Mouse (Mus musculus) hindbrain, embryonic 11.5 days (tissue): ENCODE results near the gene Gnat1. TPM values are rescaled to one million over a fixed set of nuclear protein-coding genes. Genes with fewer than 3 reads are reported as not detected.
A peak's percentile ranks its signal among the peaks of the same experiment; 100 is the strongest.

Experiments
- ATAC-seq: fragments of 200-750 bp; cut with Nextera tagmentation; 2 replicates; pipeline ENCODE4 v1.8.0; 2017; ENCODE audit warnings: mild to moderate bottlenecking, moderate TSS enrichment, moderate library complexity; ENCODE audit not compliant: low FRiP score
- DNase-seq: peaks from one replicate; pipeline ENCODE4 v3.0.0-alpha.2; 2015; ENCODE audit warnings: low spot score
- H3K27ac ChIP-seq: fragments of 300-500 bp; sonication (generic); 2 replicates; pipeline ENCODE4 v1.5.1; 2014; ENCODE audit warnings: mild to moderate bottlenecking, low read depth, low read length
- H3K27me3 ChIP-seq: fragments of 300-500 bp; sonication (generic); 2 replicates; pipeline ENCODE4 v1.6.1; 2014; ENCODE audit warnings: mild to moderate bottlenecking, low read length, moderate library complexity, mixed read lengths; ENCODE audit not compliant: control insufficient read depth, insufficient read depth
- H3K36me3 ChIP-seq: fragments of 300-500 bp; sonication (generic); 2 replicates; pipeline ENCODE4 v1.6.1; 2014; ENCODE audit warnings: mild to moderate bottlenecking, low read length, moderate library complexity, mixed read lengths; ENCODE audit not compliant: control insufficient read depth, insufficient read depth
- H3K4me1 ChIP-seq: fragments of 300-500 bp; sonication (generic); replicated peaks from 2 replicates; pipeline ENCODE4 v1.6.1; 2014; ENCODE audit warnings: low read length, mixed read lengths; ENCODE audit not compliant: control insufficient read depth, insufficient read depth
- H3K4me2 ChIP-seq: fragments of 300-500 bp; sonication (generic); replicated peaks from 2 replicates; pipeline ENCODE4 v1.6.1; 2014; ENCODE audit warnings: mild to moderate bottlenecking, low read depth, low read length
- H3K4me3 ChIP-seq: fragments of 300-500 bp; sonication (generic); 2 replicates; pipeline ENCODE4 v1.5.1; 2014; ENCODE audit warnings: low read depth, low read length
- H3K9ac ChIP-seq: fragments of 300-500 bp; sonication (generic); 2 replicates; pipeline ENCODE4 v1.6.1; 2014; ENCODE audit warnings: low read depth, low read length
- H3K9me3 ChIP-seq: fragments of 300-500 bp; sonication (generic); 2 replicates; pipeline ENCODE4 v1.6.1; 2016; ENCODE audit warnings: low read length; ENCODE audit not compliant: control insufficient read depth
- WGBS: fragments of 180-500 bp; shearing (Covaris S2); extraction: QIAGEN DNeasy Blood & Tissue Kit; methylation state at CpG from one replicate; pipeline ENCODE4 v1.1.7; 2014; 5-methylcytosine and 5-hydroxymethylcytosine counted together
- polyA plus RNA-seq: library from polyadenylated mRNA; unstranded; fragments of >200 nt; fragmentation: Nextera tagmentation; extraction: Ambion mirVana; gene quantifications from 2 replicates; pipeline ENCODE4 v1.2.1, GENCODE M21; 2014

Gnat1 gene
- polyA plus RNA-seq, 1 experiment from 2014 or later, result 1.2 TPM

GRCm38 (mm10) chr9:107625351-107626128 lies 54.0 kb downstream of the Gnat1 start:
- Histone ChIP-seq H3K4me3 (no peak overlapping the region), H3K4me2 (no peak overlapping the region), H3K27me3 (no peaks in the 10 kb centered on the region), H3K27ac (peak overlapping the region; percentile 99), H3K9me3 (no peaks in the 10 kb centered on the region), H3K9ac (peak overlapping the region; percentile 36; the same call in 1 of the 2 replicates), H3K4me1 (peaks cover 43% of the 10 kb centered on the region), H3K36me3 (0 out of 2 replicates have a peak, but pooled peaks cover 8% of the 10 kb centered on the region)
- DNase-seq (no peak), ATAC-seq (no peak)
- WGBS, result 88% methylated on average over 12 of the region's 12 CpGs

DNA sequence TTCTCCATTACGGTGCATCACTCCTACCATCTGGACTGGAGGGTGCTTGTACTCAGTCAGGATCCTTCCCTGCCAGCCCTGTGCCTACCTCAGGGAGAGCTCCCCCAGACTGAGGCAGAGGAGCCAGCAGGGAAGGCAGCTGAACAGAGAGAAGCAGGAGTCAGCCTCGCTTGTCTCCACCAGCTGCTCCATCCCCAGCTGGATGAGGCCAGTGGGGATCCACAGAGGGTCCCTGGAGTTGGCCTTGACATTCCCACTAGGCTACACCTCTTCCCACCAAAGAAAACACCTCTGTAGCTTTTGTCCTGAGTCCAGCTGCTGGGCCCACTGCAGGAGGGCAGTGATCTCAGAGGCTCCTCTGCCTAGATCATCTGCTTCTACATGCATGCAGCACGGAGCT lies 54.6 kb downstream of the Gnat1 start:
- 86% methylated on average over 3 of the region's 3 CpGs for WGBS

GRCm38 (mm10) chr9:107624539-107624938 lies 55.0 kb downstream of the Gnat1 start:
- Histone ChIP-seq H3K4me1 (peaks cover 34% of the 10 kb centered on the region), H3K9ac (no peak overlapping the region; the same call in 1 of the 2 replicates), H3K4me2 (no peak overlapping the region), H3K36me3 (peaks cover 15% of the 10 kb centered on the region), H3K4me3 (no peak overlapping the region), H3K27me3 (no peaks in the 10 kb centered on the region), H3K27ac (0 out of 2 replicates have a peak overlapping the region, but pooled peaks have one; percentile 20), H3K9me3 (no peaks in the 10 kb centered on the region)
- 71% methylated on average over 5 of the region's 5 CpGs for WGBS
- no peak for DNase-seq
- ATAC-seq, result no peak

More for the DNA sequence above, 54.6 kb downstream of the Gnat1 start:
- Histone ChIP-seq H3K9me3 (no peaks in the 10 kb centered on the region), H3K4me2 (no peak overlapping the region), H3K36me3 (peaks cover 11% of the 10 kb centered on the region), H3K27me3 (no peaks in the 10 kb centered on the region), H3K4me3 (no peak overlapping the region), H3K4me1 (peaks cover 38% of the 10 kb centered on the region), H3K9ac (no peak overlapping the region; the same call in 1 of the 2 replicates), H3K27ac (0 out of 2 replicates have a peak overlapping the region, but pooled peaks have one; percentile 20)
- DNase-seq (no peak), ATAC-seq (no peak)

Other genes with a start within 250 kb of the Gnat1 start
- gene Tmem115, start 145.8 kb downstream of the Gnat1 start, polyA plus RNA-seq, result 38.8 and 46.5 TPM in 2 replicates
- 19.6 and 21.2 TPM in 2 replicates for gene Cyb561d2, start 137.5 kb downstream of the Gnat1 start, polyA plus RNA-seq
- gene Nprl2, start 137.5 kb downstream of the Gnat1 start, polyA plus RNA-seq, result 46.2 and 46.5 TPM in 2 replicates
- 3.7 and 5.0 TPM in 2 replicates for gene Zmynd10, start 132.4 kb downstream of the Gnat1 start, polyA plus RNA-seq
- gene Rassf1, start 128.2 kb downstream of the Gnat1 start, polyA plus RNA-seq, result 39.7 and 41.2 TPM in 2 replicates
- gene Tusc2, start 116.5 kb downstream of the Gnat1 start, polyA plus RNA-seq, result 88.2 and 92.4 TPM in 2 replicates
- 116 and 123 TPM in 2 replicates for gene Hyal2, start 111.8 kb downstream of the Gnat1 start, polyA plus RNA-seq
- gene Hyal1, start 102.8 kb downstream of the Gnat1 start, polyA plus RNA-seq, result 3.6 and 4.4 TPM in 2 replicates
- 10.5 and 11.3 TPM in 2 replicates for gene Naa80, start 100.8 kb downstream of the Gnat1 start, polyA plus RNA-seq
- 0.18 and 0.39 TPM in 2 replicates for gene Hyal3, start 98.9 kb downstream of the Gnat1 start, polyA plus RNA-seq
- 26.9 and 27.7 TPM in 2 replicates for gene Ifrd2, start 92.1 kb downstream of the Gnat1 start, polyA plus RNA-seq
- 1.4 and 1.6 TPM in 2 replicates for gene Sema3b, start 70.5 kb downstream of the Gnat1 start, polyA plus RNA-seq
- gene Gnai2, start 44.3 kb downstream of the Gnat1 start, polyA plus RNA-seq, result 529 and 534 TPM in 2 replicates
- gene Slc38a3, start 10.2 kb downstream of the Gnat1 start, polyA plus RNA-seq, result 8.0 and 9.8 TPM in 2 replicates
- 10.7 and 12.0 TPM in 2 replicates for gene Sema3f, start 30.8 kb upstream of the Gnat1 start, polyA plus RNA-seq
- 198 and 241 TPM in 2 replicates for gene Rbm5, start 91.3 kb upstream of the Gnat1 start, polyA plus RNA-seq
- 113 and 114 TPM in 2 replicates for gene Rbm6, start 193.5 kb upstream of the Gnat1 start, polyA plus RNA-seq
- gene Mon1a, start 208.4 kb upstream of the Gnat1 start, polyA plus RNA-seq, result 17.5 and 18.1 TPM in 2 replicates
- gene Mst1r, start 227.2 kb upstream of the Gnat1 start, polyA plus RNA-seq, result 0.31 and 0.60 TPM in 2 replicates
- not detected in 2 replicates for gene Actl11, start 248.8 kb upstream of the Gnat1 start, polyA plus RNA-seq